Mouse (Mus musculus) stomach, embryonic 16.5 days (tissue): Measurements from ENCODE around the gene Slc22a12. TPM values are rescaled to one million over a fixed set of nuclear protein-coding genes. Genes with fewer than 3 reads are reported as not detected.
A peak's percentile ranks its signal among the peaks of the same experiment; 100 is the strongest.

Source experiments
- ATAC-seq: fragments of 200-750 bp; cut with Nextera tagmentation; 2 replicates; pipeline ENCODE4 v1.8.0; 2017; ENCODE audit warnings: moderate number of reproducible peaks, moderate TSS enrichment; ENCODE audit not compliant: insufficient read depth, low FRiP score
- H3K27ac ChIP-seq: fragments of 300-500 bp; sonication (generic); 2 replicates; pipeline ENCODE4 v1.5.1; 2014; ENCODE audit warnings: low read length
- H3K27me3 ChIP-seq: fragments of 300-500 bp; sonication (generic); 2 replicates; pipeline ENCODE4 v1.6.1; 2014; ENCODE audit warnings: low read length, control low read depth, mixed read lengths; ENCODE audit not compliant: control insufficient read depth, insufficient read depth
- H3K36me3 ChIP-seq: fragments of 300-500 bp; sonication (generic); 2 replicates; pipeline ENCODE4 v1.6.1; 2014; ENCODE audit warnings: low read length; ENCODE audit not compliant: control insufficient read depth, insufficient read depth
- H3K4me1 ChIP-seq: fragments of 300-500 bp; sonication (generic); 2 replicates; pipeline ENCODE4 v1.6.1; 2014; ENCODE audit warnings: low read length, control low read depth, mixed read lengths; ENCODE audit not compliant: control insufficient read depth, insufficient read depth
- H3K4me2 ChIP-seq: fragments of 300-500 bp; sonication (generic); 2 replicates; pipeline ENCODE4 v1.6.1; 2014; ENCODE audit warnings: low read depth, low read length, mixed read lengths
- H3K4me3 ChIP-seq: fragments of 300-500 bp; sonication (generic); replicated peaks from 2 replicates; pipeline ENCODE4 v1.5.1; 2014; ENCODE audit warnings: mild to moderate bottlenecking, low read length
- H3K9ac ChIP-seq: fragments of 300-500 bp; sonication (generic); 2 replicates; pipeline ENCODE4 v1.6.1; 2014; ENCODE audit warnings: low read length
- H3K9me3 ChIP-seq: fragments of 300-500 bp; sonication (generic); replicated peaks from 2 replicates; pipeline ENCODE4 v1.6.1; 2016; ENCODE audit warnings: low read length, control low read depth; ENCODE audit not compliant: control insufficient read depth
- WGBS: fragments of 180-500 bp; shearing (Covaris S2); extraction: QIAGEN DNeasy Blood & Tissue Kit; methylation state at CpG from one replicate; pipeline ENCODE4 v1.1.7; 2014; 5-methylcytosine and 5-hydroxymethylcytosine counted together
- microRNA-seq: library from miRNA; unstranded; fragments of <30 nt; microRNA quantifications from one replicate; pipeline ENCODE4, GENCODE M21; 2016
- polyA plus RNA-seq: library from polyadenylated mRNA; unstranded; fragments of >200 nt; fragmentation: Nextera tagmentation; extraction: Ambion mirVana; gene quantifications from 2 replicates; pipeline ENCODE4 v1.2.1, GENCODE M21; 2015

The Slc22a12 gene
- polyA plus RNA-seq, 1 experiment from 2014 or later, result not detected

DNA sequence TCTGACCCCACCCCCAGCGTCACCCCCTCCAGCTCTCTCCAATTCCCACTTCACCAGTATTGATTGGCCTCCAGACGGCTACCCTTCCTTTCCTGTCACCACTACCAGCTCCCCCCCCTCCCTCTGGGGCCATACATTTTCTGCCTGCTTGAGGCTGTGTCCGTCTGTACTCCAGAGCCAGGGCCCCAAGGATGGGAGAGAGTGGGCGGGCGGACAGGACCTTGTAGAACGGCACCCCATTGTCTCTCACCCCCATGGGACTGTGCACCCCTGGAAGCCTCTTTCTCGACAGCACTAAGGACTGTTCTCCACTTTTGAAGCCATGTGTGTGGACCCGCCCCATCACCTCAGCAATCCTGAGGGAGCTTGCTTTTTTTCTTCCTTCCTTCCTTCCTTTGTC, 47.1 kb downstream of the Slc22a12 start:
- Histone ChIP-seq H3K27ac (no peak overlapping the region), H3K36me3 (no peaks in the 10 kb centered on the region), H3K4me1 (peaks cover 6% of the 10 kb centered on the region; the same call in 1 of the 2 replicates), H3K9ac (no peak overlapping the region), H3K9me3 (no peaks in the 10 kb centered on the region), H3K4me2 (no peak overlapping the region), H3K27me3 (peaks cover 72% of the 10 kb centered on the region), H3K4me3 (no peak overlapping the region)
- WGBS, result 34% methylated on average over 8 of the region's 8 CpGs
- ATAC-seq, result no peak

DNA sequence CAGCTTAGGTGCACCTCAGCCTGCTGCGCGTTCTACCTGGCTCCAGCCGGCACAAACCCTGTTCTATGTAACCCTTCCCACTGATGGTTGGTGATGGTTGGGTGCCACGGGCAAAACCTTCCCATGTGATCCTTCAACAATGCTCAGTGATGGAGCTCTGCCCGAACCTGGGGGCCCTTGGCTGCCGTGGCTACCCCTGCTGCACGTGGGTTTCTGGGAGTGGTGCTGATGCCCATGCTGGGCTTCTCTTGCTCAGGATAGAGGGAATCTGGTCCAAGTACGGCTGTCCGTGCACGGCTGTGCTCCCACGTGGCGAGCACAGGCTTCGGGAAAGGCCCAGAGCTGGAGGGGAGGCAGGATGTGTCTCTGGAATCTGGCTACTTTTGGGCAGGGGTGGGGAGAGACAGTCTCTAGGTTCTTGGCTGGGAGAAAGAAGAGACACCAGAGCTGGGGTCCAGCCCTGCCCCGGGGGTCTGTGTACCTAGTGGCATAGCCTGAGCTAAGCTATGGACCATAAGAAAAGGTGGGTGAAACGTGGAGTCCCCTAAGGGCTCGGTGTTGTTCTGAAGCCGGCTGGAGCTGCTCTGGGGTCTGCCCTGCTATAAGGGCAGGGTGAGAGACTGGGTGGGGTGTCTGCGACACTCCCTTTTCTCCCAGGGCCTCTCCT, 48.2 kb downstream of the Slc22a12 start:
- ATAC-seq, result no peak
- Histone ChIP-seq H3K27ac (no peak overlapping the region), H3K9me3 (no peaks in the 10 kb centered on the region), H3K27me3 (peaks cover 62% of the 10 kb centered on the region), H3K4me2 (no peak overlapping the region), H3K36me3 (no peaks in the 10 kb centered on the region), H3K9ac (no peak overlapping the region), H3K4me3 (no peak overlapping the region), H3K4me1 (peaks cover 6% of the 10 kb centered on the region; the same call in 1 of the 2 replicates)
- WGBS, result 55% methylated on average over 18 of the region's 18 CpGs

DNA sequence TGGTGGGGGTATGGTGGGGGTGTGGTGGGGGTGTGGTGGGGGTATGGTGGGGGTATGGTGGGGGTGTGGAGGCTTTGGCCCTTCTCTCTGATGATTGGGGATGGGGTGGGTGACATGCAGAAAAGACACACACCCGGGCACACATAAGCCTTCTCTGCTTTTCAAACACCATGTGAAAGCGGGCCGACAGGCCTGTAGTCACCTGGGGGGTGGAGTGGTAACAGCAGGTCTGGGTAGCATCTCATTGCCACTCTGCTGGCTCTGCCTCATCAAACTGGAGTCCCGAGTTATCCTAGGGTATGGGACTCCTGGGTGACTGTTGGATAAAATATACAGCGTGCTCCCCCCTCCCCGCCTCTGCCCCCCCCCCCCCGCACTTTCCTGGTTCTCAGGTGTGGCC, 48.8 kb downstream of the Slc22a12 start:
- Histone ChIP-seq H3K27me3 (peaks cover 56% of the 10 kb centered on the region), H3K4me3 (no peak overlapping the region), H3K36me3 (no peaks in the 10 kb centered on the region), H3K4me2 (no peak overlapping the region), H3K9ac (no peak overlapping the region), H3K9me3 (no peaks in the 10 kb centered on the region), H3K4me1 (peaks cover 10% of the 10 kb centered on the region; the same call in 1 of the 2 replicates), H3K27ac (no peak overlapping the region)
- no peak for ATAC-seq
- 57% methylated on average over 5 of the region's 7 CpGs for WGBS

DNA sequence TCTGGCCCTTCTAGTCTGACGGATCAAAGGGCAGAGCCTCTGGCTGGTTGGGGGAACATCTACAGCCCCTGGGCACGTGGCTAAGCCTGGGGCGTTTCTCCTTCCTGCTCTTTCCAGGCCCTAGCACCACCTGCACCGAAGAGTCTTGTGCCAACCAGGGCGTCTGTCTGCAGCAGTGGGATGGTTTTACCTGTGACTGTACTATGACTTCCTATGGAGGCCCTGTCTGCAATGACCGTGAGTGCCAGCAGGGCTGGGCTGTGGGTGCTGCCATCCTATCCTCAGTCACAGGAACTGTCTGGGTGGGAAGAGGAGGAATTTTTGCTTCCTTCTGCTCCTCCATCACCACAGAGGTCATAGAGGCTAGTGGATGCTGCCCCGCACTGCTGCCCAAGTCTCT, 49.6 kb downstream of the Slc22a12 start:
- Histone ChIP-seq H3K27me3 (peaks cover 47% of the 10 kb centered on the region), H3K9me3 (no peaks in the 10 kb centered on the region), H3K27ac (no peak overlapping the region), H3K4me1 (peaks cover 8% of the 10 kb centered on the region; the same call in 1 of the 2 replicates), H3K36me3 (no peaks in the 10 kb centered on the region), H3K9ac (no peak overlapping the region), H3K4me3 (no peak overlapping the region), H3K4me2 (no peak overlapping the region)
- WGBS, result 79% methylated on average over 7 of the region's 7 CpGs
- no peak for ATAC-seq

DNA sequence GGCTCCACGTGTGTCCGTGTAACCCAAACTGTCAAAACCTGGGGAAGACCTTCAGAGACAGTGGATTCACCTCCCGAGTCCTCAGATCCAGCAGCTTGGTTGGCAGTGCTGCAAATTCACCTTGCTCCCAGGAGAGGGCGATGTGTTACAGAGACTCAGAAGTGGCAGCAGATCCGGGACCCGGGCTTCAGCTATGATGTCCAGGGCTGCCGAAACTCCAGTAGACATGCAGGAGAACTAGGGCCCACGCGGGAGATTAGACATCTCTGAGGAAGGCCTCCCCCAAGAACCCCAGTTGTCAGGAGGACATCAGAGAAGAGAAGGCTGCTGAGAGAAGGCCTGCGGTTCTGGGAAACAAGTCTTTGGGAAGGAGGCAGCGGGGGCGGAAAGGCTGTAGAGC, 50.7 kb downstream of the Slc22a12 start:
- H3K4me3 ChIP-seq, result no peak overlapping the region
- H3K9ac ChIP-seq, result no peak overlapping the region
- no peak overlapping the region for H3K27ac ChIP-seq
- peaks cover 37% of the 10 kb centered on the region for H3K27me3 ChIP-seq
- H3K9me3 ChIP-seq, result no peaks in the 10 kb centered on the region
- 20% methylated on average over 12 of the region's 12 CpGs for WGBS
- H3K36me3 ChIP-seq, result no peaks in the 10 kb centered on the region
- H3K4me1 ChIP-seq, result 0 out of 2 replicates have a peak, but pooled peaks cover 4% of the 10 kb centered on the region
- H3K4me2 ChIP-seq, result no peak overlapping the region
- no peak for ATAC-seq

DNA sequence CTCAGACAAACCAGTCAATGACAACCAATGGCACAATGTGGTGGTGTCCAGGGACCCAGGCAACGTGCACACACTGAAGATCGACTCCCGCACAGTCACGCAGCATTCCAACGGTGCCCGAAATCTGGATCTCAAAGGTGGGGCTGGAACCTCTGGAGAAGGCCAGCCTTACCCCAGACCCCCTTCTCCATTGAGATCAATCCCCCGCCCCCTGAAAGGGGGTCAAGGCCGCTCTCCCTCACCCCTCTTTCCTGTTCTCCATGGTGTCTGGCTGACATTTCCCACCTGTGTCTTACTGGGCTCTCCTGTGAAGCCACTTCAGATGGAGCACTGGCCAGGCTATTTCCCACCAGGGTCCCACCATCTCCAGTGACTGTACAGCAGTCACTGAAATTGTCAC, 51.3 kb downstream of the Slc22a12 start:
- H3K27ac ChIP-seq, result no peak overlapping the region
- H3K9ac ChIP-seq, result no peak overlapping the region
- H3K27me3 ChIP-seq, result peaks cover 31% of the 10 kb centered on the region
- WGBS, result 68% methylated on average over 8 of the region's 8 CpGs
- H3K9me3 ChIP-seq, result no peaks in the 10 kb centered on the region
- ATAC-seq, result no peak
- H3K4me2 ChIP-seq, result no peak overlapping the region
- no peak overlapping the region for H3K4me3 ChIP-seq
- H3K4me1 ChIP-seq, result 0 out of 2 replicates have a peak, but pooled peaks cover 4% of the 10 kb centered on the region
- H3K36me3 ChIP-seq, result no peaks in the 10 kb centered on the region

DNA sequence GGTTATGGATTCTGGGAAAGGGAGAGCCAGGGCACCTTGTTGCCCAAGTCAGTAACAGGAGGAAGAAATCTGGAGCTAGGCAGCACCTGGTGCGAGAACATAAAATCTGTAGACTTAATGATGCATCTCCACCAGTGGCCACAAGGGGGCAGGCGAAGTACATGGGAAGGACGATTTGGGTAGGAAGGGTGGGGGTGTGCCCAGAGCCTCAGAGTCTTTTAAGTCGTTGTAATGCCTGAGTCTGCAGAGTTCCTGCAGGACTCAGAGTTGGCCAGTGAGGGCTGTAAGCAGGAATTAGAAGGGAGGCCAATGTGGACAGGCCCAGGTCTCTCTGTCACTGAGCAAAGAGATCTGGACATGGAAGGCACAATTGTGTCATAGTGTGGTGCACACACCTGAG, 53.8 kb downstream of the Slc22a12 start:
- Histone ChIP-seq H3K9me3 (no peaks in the 10 kb centered on the region), H3K27ac (no peak overlapping the region), H3K36me3 (no peaks in the 10 kb centered on the region), H3K4me3 (no peak overlapping the region), H3K4me1 (0 out of 2 replicates have a peak, but pooled peaks cover 4% of the 10 kb centered on the region), H3K4me2 (no peak overlapping the region), H3K9ac (no peak overlapping the region), H3K27me3 (peaks cover 10% of the 10 kb centered on the region)
- 0% methylated on average over 4 of the region's 4 CpGs for WGBS
- peak; percentile 57; the same call in 1 of the 2 replicates for ATAC-seq

Small RNA genes lying within 50 kb of the gene (microRNA-seq; reads per million reads assigned to microRNA genes)
- gene Gm26460, result not detected

Other genes with a start within 250 kb of the Slc22a12 start
- gene Cdc42bpg, start 236.6 kb downstream of the Slc22a12 start, polyA plus RNA-seq, result 1.9 and 2.0 TPM in 2 replicates
- gene Men1, start 208.1 kb downstream of the Slc22a12 start, polyA plus RNA-seq, result 59.0 and 60.2 TPM in 2 replicates
- 11.4 and 11.8 TPM in 2 replicates for gene Map4k2, start 201.9 kb downstream of the Slc22a12 start, polyA plus RNA-seq
- gene Sf1, start 179.3 kb downstream of the Slc22a12 start, polyA plus RNA-seq, result 94.5 and 95.1 TPM in 2 replicates
- 17.7 and 55.0 TPM in 2 replicates for gene Pygm, start 158.6 kb downstream of the Slc22a12 start, polyA plus RNA-seq
- gene Rasgrp2, start 143.7 kb downstream of the Slc22a12 start, polyA plus RNA-seq, result 72.6 and 74.2 TPM in 2 replicates
- 0.91 and 0.98 TPM in 2 replicates for gene Nrxn2, start 124.3 kb downstream of the Slc22a12 start, polyA plus RNA-seq